Mouse (Mus musculus) adrenal gland, postnatal 36 days (tissue): ENCODE results near the gene Med12l. TPM values are rescaled to one million over a fixed set of nuclear protein-coding genes. Genes with fewer than 3 reads are reported as not detected.

Experiments
- DNase-seq, 2 experiments: peaks; one replicate each; pipeline ENCODE4 v3.0.0; 2021; ENCODE audit warnings: mixed read lengths in 1 of 2
- total RNA-seq, 2 experiments: library from RNA; stranded (reverse); gene quantifications; 2 replicates each; pipeline ENCODE4 v1.2.3; 2021

Med12l gene
- total RNA-seq, 2 experiments from 2014 or later = 12.9 to 13.3 TPM

DNA sequence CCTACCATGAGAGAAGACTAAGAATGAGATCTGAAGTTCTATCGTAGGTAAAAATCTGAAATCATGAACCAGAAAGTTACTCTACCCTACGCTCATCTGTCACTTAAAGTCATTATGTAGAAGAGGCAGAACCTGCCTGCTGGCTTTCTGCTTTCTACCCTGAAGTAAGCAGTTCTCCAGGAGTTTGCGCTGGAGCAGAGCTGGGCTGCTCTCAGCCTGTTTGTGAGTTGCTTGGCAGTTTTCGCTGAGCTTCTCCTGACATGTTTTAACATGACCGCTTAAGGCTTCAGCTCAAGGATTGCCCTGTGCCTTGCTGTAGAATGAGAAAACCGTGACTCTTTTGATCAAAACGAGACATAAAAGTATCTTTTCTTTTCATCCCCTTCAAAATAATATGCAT, 188.5 kb downstream of the Med12l start:
- no peak for DNase-seq

DNA sequence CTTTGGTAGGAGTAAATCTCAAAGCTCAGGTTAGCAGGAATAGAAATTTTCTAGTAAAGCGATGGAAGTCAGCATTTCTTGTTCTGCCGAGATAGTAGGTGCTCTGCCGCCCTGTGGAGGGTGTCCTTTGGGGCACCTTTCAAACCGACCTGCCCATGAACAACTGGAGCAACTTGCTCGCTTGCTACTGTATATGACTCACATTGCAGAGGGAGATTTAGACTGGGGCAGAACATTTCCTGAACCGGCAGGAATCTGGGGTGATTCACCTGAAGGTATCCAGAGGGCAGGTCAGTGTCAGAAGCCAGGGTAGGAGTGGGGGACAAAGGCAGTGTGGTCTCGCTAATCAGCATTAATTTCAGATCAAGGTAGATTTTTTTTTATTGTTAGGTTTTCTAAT, 189.3 kb downstream of the Med12l start, which contains the start of gene Gpr87:
Gene Gpr87 (minus strand): TSS at position 167 of the 400 bp plus-strand sequence.
- DNase-seq = no peak

DNA sequence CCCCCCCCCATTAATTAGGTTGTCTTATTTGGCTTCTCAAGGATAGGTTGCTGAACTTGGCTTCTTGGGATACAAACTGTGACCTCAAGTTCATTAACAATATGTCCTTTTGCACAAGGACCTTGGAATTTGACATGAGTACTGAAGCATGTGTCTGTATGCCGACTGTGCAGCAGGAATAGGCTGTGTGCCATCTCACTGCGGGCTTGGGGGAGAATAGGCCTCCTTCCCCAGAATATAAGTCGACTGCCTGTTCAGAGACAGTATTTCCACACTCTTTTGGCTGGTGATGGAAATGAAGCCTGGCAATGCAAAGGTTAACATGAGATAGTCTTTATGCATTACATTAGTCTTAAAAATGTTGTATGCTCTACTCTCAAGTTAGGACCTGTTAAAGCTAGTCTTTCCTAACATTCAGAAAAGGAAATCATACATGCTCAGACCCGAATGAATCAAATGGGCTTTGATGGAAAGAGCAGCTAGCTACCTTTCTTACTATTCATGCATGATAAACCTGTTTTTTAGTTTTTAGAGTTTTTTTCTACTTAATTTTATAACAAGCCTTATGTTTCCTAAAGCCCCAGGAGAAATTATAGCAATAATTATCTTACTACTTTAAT, 191.8 kb downstream of the Med12l start:
- no peak for DNase-seq

DNA sequence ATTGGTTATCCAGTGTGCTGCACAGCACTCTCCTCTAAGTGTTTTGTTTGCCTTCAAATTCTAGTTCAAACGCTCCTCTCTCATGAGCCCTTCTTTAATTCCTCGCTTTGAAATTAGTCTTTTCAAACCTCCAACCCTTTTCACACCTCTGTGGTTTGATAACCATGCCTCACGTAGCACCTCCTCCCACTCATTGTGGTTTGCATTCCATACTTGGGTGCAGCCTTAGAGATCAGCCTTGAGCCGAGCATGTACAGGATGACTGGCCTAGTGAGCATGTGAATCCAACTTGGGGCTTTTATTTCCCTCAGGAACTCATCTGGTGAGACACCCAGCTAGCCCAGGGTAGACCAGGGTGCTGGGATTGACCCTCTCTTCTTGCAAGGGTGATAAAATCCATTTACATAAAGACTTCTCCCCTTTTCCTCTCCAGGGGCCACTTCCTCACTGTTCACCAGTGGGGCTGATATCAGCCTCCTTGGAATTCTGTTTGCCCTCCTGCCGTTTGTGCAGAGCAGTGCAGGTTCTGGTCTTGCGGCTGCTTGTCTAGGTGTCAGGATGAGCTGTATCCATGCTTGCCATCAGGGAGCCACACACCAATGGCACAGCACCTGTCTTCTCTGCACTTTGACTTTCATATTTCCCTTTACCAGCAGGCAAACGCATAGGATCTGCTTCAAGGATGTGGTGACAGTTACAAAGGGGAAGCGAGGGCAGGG, 198.3 kb downstream of the Med12l start:
- DNase-seq = no peak

DNA sequence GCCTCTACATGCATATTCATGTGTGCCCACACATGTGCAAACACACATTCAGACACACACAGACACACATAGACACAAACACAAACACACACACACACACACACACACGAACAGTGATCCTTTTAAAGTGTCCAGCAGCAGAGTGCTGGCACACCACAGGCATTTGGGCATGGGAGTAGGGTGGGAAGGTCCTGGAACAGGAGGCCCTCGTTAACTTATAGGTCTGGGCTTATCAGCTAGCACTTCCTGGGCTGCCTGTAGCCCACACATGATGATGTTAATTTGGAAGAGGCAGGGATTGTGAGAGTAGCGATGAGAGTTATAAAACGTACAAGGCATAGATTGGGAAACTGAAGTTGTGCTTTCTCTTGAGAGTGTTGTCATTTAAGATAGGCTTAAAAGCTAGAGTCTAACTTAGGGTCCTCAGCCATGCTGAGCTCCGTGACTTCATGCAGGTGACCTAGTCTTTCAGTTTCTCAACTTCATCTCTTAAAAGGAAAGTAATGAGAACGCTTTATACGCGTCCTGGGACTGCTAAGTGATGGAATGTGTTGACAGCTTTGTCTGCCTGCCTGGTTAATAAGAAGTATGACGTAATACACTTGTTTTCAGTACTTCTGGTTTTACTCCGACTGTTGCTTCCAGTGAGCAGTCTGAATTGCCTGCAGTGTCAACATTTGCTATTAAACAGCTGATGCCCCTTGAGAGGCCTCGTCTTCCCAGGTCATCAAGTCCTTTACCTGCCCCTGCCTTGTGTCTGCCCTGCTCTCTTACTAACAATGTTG, 199.3 kb downstream of the Med12l start:
- DNase-seq = no peak

DNA sequence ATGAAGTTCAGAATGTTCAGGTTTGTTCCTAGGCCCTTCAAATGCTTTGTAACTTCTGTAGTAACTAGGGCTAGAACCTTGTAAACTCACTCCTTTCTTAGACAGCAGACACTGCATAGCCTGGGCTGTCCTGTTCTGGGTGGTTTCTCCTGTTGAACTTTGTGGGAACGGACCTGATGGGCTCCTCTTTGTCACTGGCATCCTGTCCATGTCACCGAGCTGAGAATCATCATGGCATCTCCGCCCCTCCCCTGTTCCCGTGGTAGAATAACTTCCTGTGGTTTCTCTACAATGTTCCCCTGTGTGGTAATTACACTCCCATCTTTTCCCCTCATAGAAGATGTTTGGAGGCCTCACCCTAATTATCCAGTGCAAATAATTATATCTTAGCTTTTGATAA, 200.3 kb downstream of the Med12l start:
- no peak for DNase-seq

DNA sequence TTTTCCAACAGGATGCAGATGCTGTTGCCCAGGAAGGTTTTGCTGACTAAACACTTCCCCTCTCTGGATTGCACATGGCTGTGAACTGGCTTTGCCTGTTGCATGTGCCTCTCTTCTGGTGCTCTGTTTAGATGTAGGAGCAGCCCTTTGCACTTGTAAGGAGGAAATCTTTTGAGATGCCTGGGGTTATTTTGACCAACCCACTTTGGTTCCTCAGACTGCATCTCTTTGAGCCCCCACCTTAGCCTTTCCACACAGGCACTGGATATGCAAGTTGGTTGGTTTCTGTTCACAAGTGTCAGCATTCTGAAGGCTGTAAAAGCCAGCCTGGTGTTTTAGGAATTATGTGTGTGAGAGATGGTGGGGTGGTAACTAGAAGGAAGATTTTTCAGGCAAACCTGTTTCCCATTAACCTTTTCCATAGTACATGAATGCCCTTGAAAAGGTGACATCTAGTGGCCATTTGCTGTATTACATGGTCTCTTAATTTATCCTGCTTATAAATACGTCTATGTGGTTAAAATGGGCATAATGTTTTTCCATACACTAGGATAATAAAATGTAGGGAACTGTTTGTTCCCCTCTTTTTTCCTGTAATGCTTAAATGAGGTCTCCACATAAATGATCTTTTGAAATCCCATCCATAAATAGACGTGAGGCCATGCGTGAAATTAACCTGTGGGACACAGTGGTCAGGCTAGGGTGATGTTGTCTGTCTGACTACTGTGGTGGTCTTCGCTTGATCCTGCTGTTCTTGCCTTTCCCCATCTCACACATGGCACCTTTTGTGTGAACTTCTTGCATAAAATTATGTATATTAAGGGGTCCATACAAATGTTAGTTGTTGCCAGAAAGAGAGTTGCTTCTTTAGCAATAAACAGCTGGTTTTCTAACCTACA, 203.3 kb downstream of the Med12l start:
- DNase-seq = peak in 1 of 2 experiments; percentile 32

DNA sequence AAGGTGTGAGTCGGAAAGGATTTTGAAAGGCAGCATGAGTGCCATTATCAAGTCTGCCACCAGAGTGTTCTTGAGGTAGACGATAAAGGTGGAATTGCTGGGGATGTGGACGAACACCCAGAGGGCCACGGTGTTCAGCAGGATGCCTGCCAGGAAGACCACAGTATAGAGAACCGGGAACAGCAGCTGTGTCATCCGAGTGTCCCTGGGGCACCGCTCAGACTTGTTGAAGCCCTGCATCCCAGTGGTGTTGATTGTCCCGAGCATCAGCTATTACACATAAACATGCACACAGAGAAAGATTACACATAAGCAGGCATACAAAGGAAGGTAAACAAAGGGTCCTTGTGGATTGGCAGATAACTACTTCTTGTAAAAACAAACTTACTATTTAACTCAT, 204.5 kb downstream of the Med12l start:
- DNase-seq = no peak

DNA sequence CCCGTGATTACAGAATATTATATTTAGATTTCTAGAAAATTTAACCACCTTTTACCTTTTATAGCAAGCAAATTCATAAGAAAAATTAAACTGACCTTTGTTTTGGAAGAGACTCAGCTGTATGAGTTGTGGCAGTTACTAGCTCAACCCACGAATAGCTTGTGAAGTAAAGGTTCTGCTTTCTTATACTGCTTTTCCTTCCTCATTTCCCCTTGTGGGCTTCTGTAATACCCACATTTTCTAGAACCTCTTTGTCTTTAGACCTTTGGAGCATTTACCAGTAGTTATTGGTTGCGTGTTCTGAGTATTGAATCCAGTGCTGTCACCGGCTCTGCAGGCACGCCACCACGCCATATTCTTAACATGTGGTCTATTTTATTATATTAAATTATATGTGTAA, 205.1 kb downstream of the Med12l start, which contains the start of gene P2ry13:
Gene P2ry13 (minus strand): TSS at position 156 of the 400 bp plus-strand sequence.
- no peak for DNase-seq

DNA sequence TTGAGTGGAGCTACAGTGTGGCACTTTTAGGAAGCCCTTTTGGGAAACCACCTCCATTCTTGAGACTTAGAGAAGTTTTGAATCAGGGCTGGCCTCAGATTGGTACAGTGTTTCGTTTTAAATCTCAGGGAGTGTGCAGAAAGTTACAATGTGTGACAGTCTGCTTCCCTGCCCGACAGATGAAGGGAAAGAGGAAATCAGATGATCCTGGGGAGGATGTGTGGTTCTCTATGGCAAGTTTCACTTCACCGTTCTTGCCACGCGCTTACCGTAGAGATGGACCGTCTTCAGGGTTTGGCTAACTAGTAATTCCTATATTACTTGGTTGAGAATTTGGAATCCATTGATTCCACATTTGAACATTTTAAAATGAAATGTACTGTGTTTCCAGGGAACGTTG, 206.2 kb downstream of the Med12l start:
- DNase-seq = no peak

DNA sequence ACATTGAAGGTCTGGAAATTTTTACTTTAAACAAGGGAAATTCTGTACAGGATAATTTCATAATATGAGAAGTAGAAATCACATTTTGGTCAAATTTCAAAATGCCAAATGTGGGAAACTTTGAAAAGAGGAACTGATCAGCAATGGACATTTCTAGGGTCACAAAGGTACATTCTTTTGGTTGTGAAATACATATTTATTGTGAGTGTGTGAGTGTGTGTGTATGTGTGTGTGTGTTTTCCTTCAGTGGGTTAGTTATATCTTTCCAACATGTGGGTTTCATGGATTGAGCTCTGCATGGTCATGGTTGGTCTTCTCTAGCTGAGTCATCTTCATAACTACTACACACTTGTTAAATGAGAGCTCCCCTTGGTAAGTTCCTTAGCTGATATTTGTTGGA, 206.8 kb downstream of the Med12l start:
- DNase-seq = no peak

DNA sequence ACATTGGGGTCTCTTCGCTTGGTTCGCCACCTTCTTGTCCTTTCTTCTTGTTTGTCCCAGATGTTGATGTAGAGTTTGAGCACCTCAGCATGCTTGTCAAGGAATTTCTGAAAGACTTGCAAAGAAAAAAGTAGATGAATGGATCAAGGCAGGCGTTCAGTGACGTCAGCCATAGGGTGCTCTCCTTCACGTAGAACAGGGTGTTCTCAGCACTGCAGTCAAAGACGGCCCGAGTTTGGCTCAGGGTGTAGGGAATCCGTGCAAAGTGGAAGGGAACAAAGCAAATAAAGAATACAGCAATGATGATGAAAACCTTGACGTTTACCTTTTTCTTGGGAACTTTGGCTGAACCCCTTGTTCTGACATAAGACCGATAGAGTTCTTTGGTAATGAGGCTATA, 211.6 kb downstream of the Med12l start:
- no peak for DNase-seq

DNA sequence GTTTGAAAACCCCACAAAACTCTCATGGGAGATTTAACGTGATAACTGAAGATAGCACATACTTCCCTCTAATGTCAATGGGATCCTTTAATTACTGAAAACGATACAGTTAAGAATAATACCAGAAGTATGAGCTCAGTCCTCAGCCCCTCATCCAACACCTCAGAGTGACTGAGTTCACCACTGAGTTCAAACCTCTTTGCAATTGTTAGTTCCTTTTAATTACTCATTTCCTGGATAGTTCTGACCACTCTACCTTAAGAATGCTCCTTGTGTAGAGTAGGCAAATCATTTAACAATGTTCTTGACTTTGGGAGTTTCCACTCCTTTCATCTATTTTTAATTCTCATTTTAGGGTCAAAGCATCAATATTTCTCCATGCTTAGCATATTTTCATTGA, 213.7 kb downstream of the Med12l start:
- DNase-seq = no peak

DNA sequence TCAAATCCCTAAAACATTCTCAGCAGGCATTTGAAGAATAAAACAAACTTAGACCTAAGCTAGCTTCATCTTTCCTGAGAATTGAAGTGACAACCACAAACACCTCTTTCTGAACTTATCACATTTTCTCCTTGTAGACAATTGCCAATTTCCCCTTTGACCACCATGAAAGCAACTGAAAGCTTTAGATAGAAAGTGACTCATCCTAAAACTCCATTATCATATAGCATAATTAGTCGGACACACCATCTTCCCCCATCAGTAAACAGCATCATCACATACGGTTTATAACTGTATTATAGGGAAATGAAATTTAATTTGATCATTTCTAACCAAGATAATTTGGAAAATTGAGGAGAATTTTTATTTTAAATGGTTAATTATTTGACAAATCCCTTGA, 216.7 kb downstream of the Med12l start:
- no peak for DNase-seq

DNA sequence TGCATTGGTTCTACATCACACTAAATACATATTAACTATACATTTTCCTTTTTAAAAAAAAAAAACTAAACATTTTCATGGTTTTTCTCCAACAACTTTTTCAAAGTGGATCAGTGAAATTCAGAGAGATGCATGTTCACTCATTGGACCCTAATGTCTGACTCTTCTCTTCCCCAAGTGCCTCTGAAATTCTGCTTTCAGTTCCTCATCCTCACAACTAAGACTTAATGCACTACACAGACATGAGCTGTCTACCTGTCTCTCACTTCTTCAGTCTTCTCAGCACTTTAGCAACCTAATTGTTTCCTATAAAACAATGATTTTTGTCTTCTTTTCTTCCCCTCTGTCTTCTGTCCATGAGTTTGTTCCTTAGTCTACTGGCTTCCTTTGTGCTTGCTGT, 219.8 kb downstream of the Med12l start:
- no peak for DNase-seq

DNA sequence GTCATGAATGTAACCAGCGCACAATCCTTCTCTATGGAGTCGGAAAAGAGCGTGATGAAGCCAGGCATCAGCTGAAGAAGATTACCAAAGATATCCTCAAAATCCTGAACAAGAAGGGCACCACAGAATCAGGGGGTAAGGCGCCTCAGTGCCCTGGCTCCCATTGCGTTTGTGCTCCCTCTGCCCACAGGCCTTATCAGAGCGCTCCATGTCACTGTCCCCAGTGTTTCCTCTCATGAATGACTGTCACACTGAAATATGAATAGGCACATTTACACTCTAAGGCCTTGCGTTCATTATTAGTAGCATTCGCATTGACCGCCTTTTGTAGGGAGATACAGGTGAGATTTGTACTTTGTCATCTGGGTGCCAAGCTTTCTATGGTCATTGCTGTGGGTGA, 222.1 kb downstream of the Med12l start:
- no peak for DNase-seq

DNA sequence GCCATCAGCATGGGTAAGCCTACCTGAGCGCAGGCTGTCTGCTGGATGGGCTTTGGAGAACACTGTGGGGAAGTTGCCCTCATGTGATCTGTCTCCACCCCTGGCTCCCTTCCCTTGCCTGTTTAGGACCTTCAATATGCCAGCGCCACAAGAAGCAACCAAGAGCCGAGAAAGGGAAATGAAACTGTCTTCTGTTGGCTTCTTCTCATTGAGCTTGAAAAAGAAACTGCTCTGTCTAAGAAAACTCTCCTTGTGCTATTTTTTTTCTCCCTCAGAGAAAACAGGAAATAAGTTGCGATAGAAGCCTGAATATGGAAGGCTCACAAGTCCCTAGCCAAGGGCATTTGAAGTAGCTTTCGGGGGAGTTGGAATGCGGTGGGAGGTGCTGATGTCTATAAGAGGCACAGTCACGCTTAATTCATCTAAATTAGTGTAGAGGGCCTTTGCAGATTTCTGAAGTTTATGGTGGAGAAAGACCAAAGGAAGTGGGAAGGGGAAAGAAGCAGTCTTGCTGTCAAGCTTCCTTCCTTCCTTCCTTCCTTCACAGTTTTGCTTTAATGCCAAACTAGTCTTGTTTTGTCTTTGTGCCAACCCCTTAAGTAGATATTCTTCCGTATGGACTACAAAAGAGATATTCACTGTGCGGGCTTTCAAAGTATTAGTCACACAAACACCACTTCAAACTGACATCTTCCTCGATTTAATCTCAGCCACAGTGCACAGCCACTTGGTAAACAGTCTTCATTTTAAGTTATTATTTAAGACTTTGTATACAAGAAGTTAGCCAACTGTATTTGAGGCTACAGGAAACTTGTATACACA, 223.3 kb downstream of the Med12l start:
- DNase-seq = peak; percentile 5 to 27

DNA sequence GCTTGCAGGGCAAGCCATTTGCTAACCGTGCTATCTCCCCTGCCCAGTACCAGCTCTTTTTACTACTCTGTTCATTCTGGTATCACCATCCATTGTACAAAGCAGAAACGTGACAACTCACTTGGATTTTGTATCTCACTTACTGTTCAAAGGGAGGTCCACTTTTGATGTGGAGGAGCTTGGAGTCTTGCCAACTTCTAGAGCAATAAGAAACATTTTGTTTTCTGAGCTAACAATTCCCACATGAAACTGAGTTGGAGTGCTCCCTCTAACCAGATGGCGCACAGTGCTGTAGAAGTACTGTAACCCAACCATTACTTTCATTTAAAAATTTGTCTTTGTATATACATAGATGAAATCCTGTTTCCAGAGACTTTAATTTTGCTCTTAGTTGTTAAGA, 225.3 kb downstream of the Med12l start:
- DNase-seq = no peak

DNA sequence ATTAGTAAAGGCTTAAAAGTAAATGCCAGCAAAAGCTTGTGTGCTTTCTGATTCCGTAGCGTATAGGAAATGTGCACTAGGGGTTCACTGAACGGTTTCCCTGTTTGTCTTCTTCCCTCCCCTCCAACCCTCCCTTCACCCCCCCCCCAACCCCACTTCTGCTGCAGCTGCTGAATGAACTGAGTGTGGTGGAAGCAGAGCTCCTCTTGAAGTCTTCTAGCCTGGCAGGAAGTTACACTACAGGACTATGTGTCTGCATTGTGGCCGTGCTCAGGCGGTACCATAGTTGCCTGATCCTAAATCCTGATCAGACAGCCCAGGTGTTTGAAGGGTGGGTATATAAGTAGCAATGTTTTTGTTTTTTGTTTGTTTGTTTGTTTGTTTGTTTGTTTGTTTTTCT, 229.3 kb downstream of the Med12l start:
- DNase-seq = no peak

DNA sequence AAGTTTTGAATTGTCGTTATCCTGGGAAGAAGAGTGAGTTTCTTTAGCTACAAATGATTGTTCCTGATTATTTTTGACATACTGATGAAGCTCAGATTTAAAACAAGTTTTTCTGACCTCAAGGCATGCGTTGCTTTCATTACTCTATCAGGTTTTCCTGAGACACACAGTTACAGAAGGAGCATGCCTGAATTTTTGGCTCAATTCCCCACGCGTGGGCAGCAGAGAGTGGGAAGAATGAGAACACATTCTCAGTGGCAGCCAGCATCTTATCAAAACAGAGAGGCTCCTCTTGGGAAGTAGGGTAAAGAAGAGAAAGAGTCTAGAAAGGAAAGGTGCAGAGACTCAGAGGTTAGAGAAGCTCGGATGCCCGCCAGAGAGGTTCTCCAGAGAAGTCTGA, 237.8 kb downstream of the Med12l start:
- DNase-seq = peak in 1 of 2 experiments; percentile 24

DNA sequence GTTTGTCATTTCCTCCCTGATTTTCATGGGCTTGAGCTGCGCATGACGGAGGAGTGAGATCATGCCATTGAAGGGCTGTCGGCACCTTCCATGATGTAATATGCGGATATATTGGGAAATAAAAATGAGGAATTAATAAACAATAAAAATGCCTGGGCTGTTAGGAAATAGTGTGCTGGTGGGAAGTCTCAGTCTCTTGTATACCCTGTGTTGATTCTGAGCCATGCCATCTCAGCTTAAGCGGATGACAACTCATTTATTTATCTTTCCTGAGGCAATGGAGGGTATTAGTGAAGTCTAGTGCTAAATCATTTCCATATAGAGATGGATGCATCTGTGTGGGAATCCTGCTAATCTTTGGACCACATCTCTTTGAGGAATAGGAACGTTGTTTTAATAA, 242.4 kb downstream of the Med12l start:
- no peak for DNase-seq
